Mouse (Mus musculus) hindbrain, postnatal 0 days (tissue): ENCODE data around the gene F12. TPM values are rescaled to one million over a fixed set of nuclear protein-coding genes. Genes with fewer than 3 reads are reported as not detected.

Source experiments
- ATAC-seq: fragments of 200-750 bp; cut with Nextera tagmentation; 2 replicates; pipeline ENCODE4 v1.8.0; 2017; ENCODE audit warnings: mild to moderate bottlenecking, moderate TSS enrichment, moderate library complexity
- DNase-seq: peaks from one replicate; pipeline ENCODE4 v3.0.0-alpha.2; 2015; ENCODE audit warnings: low spot score
- H3K27ac ChIP-seq: fragments of 300-500 bp; sonication (generic); 2 replicates; pipeline ENCODE4 v1.5.1; 2014; ENCODE audit warnings: mild to moderate bottlenecking
- H3K27me3 ChIP-seq: fragments of 300-500 bp; sonication (generic); 2 replicates; pipeline ENCODE4 v1.6.1; 2014; ENCODE audit warnings: low read length, mixed read lengths; ENCODE audit not compliant: insufficient read depth
- H3K36me3 ChIP-seq: fragments of 300-500 bp; sonication (generic); 2 replicates; pipeline ENCODE4 v1.6.1; 2014; ENCODE audit warnings: low read length, mixed read lengths; ENCODE audit not compliant: insufficient read depth
- H3K4me1 ChIP-seq: fragments of 300-500 bp; sonication (generic); 2 replicates; pipeline ENCODE4 v1.6.1; 2014; ENCODE audit warnings: antibody characterized with exemption, low read length, mixed read lengths; ENCODE audit not compliant: insufficient read depth
- H3K4me2 ChIP-seq: fragments of 300-500 bp; sonication (generic); 2 replicates; pipeline ENCODE4 v1.6.1; 2014; ENCODE audit warnings: low read depth, mild to moderate bottlenecking, low read length, moderate library complexity, mixed read lengths
- H3K4me3 ChIP-seq: fragments of 300-500 bp; sonication (generic); 2 replicates; pipeline ENCODE4 v1.5.1; 2014; ENCODE audit warnings: low read length
- H3K9ac ChIP-seq: fragments of 300-500 bp; sonication (generic); replicated peaks from 2 replicates; pipeline ENCODE4 v1.6.1; 2014; ENCODE audit warnings: mild to moderate bottlenecking, low read length, moderate library complexity, mixed read lengths
- H3K9me3 ChIP-seq: fragments of 300-500 bp; sonication (generic); 2 replicates; pipeline ENCODE4 v1.6.1; 2016; ENCODE audit warnings: low read length, mixed read lengths
- CTCF ChIP-seq: IDR thresholded peaks from 2 replicates; pipeline ENCODE4 v1.5.1; 2016; ENCODE audit warnings: antibody characterized with exemption, control low read depth, low read depth
- WGBS: fragments of 180-500 bp; shearing (Covaris S2); extraction: QIAGEN DNeasy Blood & Tissue Kit; methylation state at CpG from one replicate; pipeline ENCODE4 v1.1.7; 2014; 5-methylcytosine and 5-hydroxymethylcytosine counted together
- polyA plus RNA-seq: library from polyadenylated mRNA; unstranded; fragments of >200 nt; fragmentation: Nextera tagmentation; extraction: Ambion mirVana; gene quantifications from 2 replicates; pipeline ENCODE4 v1.2.1, GENCODE M21; 2015
- total RNA-seq: library from RNA; depleted of rRNA; stranded (reverse); fragments of >200 nt; gene quantifications from 2 replicates; pipeline ENCODE4 v1.2.3, GENCODE M21; 2014

F12 gene
- total and polyA plus RNA-seq, 2 experiments from 2014 or later = 0.48 TPM; not detected in 1

GRCm38 (mm10) chr13:55472132-55473022 is 45.8 kb upstream of the F12 start:
- DNase-seq (peak; percentile 86), ATAC-seq (peak; percentile 30)
- H3K4me3 ChIP-seq = peak overlapping the region; percentile 53
- WGBS = under 1% methylated on average over 93 of the region's 103 CpGs
- H3K9me3 ChIP-seq = no peaks in the 10 kb centered on the region
- no peak; the same call in 1 of the 2 replicates for TF ChIP-seq CTCF
- H3K36me3 ChIP-seq = peaks cover 17% of the 10 kb centered on the region
- H3K27ac ChIP-seq = peak overlapping the region; percentile 89
- H3K9ac ChIP-seq = peak overlapping the region; percentile 75
- H3K4me2 ChIP-seq = peak overlapping the region; percentile 99
- no peaks in the 10 kb centered on the region for H3K27me3 ChIP-seq
- H3K4me1 ChIP-seq = peaks cover 26% of the 10 kb centered on the region

- no peak for TF ChIP-seq CTCF
- WGBS = 0% methylated on average over 24 of the region's 31 CpGs
These were observed 45.2 kb upstream of the F12 start for GRCm38 (mm10) chr13:55471819-55472131.

GRCm38 (mm10) chr13:55471156-55471818 is 44.7 kb upstream of the F12 start:
- no peaks in the 10 kb centered on the region for H3K27me3 ChIP-seq
- H3K4me1 ChIP-seq = peaks cover 26% of the 10 kb centered on the region
- TF ChIP-seq CTCF = peak; percentile 94
- H3K4me3 ChIP-seq = peak overlapping the region; percentile 53
- DNase-seq (peak; percentile 93), ATAC-seq (peak; percentile 77)
- H3K27ac ChIP-seq = peak overlapping the region; percentile 89
- H3K9ac ChIP-seq = peak overlapping the region; percentile 75
- peak overlapping the region; percentile 99 for H3K4me2 ChIP-seq
- WGBS = under 1% methylated on average over 53 of the region's 54 CpGs
- no peaks in the 10 kb centered on the region for H3K9me3 ChIP-seq
- H3K36me3 ChIP-seq = peaks cover 8% of the 10 kb centered on the region

More at GRCm38 (mm10) chr13:55471819-55472131, 45.2 kb upstream of the F12 start:
- Histone ChIP-seq H3K27me3 (no peaks in the 10 kb centered on the region), H3K27ac (peak overlapping the region; percentile 89), H3K9ac (peak overlapping the region; percentile 75), H3K4me3 (peak overlapping the region; percentile 53), H3K36me3 (peaks cover 12% of the 10 kb centered on the region), H3K4me2 (peak overlapping the region; percentile 99), H3K9me3 (no peaks in the 10 kb centered on the region), H3K4me1 (peaks cover 26% of the 10 kb centered on the region)
- peak; percentile 11 for ATAC-seq
- no peak for DNase-seq

GRCm38 (mm10) chr13:55470372-55470771 is 43.8 kb upstream of the F12 start:
- Histone ChIP-seq H3K9me3 (no peaks in the 10 kb centered on the region), H3K36me3 (no peaks in the 10 kb centered on the region; the same call in 1 of the 2 replicates), H3K4me1 (peaks cover 35% of the 10 kb centered on the region), H3K27ac (peak overlapping the region; percentile 89), H3K4me3 (no peak overlapping the region), H3K9ac (peak overlapping the region; percentile 75; the same call in 1 of the 2 replicates), H3K4me2 (peak overlapping the region; percentile 99; the same call in 1 of the 2 replicates), H3K27me3 (no peaks in the 10 kb centered on the region)
- 15% methylated on average over 9 of the region's 9 CpGs for WGBS
- peak; percentile 82 for DNase-seq
- no peak for TF ChIP-seq CTCF
- ATAC-seq = peak; percentile 19

DNA sequence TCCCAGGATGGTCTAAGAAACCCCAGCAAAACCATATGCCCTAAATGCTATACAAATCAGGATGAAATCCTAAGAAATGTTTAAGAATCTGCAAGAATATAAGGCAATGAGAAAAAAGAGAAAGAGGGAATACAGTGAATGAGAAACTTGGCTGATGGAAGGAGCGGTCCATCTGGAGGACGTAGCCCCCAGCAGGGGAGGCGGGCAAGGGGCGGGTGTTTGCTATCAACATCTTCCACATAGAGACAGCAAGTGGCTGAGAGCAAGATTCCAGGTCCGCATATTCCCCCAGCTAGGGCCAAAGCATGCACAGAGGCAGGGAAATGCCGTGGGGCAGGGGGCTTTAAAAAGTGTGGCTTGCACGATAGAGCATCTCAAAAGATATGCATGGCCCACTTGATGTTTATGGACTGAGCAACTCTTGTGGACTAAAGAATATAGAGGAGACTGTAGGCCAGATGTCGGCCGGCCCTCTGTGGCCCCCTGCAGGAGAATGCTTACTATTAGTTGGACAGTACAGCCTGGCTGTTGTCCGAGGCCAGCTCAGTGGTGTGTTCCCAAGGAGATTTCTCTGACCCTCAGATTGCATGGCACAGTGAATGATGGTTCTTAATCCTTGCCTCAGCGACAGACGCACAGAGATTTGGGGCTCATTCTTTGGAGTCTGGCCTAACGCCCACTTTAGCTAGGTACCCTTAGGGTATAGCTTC is 42.4 kb upstream of the F12 start:
- Histone ChIP-seq H3K27ac (peak overlapping the region; percentile 89; the same call in 1 of the 2 replicates), H3K4me2 (0 out of 2 replicates have a peak overlapping the region, but pooled peaks have one; percentile 3)

DNA sequence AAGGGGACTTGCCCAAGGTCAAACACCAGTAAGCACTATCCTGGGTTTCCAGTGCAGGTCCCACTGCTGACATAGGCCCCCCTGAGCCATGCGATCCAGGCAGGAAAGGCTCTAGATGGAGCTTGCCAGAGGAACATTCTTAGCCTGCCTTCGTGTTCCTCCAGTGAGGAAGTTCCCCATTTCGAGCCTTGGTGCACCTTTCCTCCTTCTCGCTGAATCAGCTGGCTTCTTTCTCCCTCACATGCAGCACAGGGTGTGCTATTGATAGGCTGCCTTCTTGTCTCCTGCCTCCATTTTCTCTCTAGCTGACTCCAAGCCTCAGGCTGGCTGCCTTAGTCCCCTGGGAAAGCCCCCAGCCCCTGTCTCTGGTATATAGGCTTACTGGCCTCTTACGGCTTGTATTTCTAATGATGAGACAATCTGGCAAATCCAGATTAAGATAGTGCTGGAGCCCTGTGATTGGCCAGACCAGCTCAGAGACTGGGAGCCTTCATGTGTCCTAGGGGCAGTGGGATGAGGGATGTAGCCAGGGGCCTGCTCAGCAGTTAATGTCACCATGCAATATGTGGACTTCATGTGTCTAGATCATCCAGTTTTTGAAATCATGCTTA is 39.3 kb upstream of the F12 start:
- TF ChIP-seq CTCF = no peak

More for the DNA sequence above, 42.4 kb upstream of the F12 start:
- DNase-seq (peak; percentile 74), ATAC-seq (no peak)
- Histone ChIP-seq H3K27me3 (no peaks in the 10 kb centered on the region), H3K4me1 (peaks cover 31% of the 10 kb centered on the region), H3K9me3 (no peaks in the 10 kb centered on the region), H3K4me3 (no peak overlapping the region), H3K9ac (no peak overlapping the region), H3K36me3 (no peaks in the 10 kb centered on the region; the same call in 1 of the 2 replicates)
- peak; percentile 64 for TF ChIP-seq CTCF
- WGBS = 25% methylated on average over 13 of the region's 13 CpGs

More for the DNA sequence above, 39.3 kb upstream of the F12 start:
- Histone ChIP-seq H3K9ac (peak overlapping the region; percentile 85; the same call in 1 of the 2 replicates), H3K4me2 (peak overlapping the region; percentile 63), H3K27me3 (no peaks in the 10 kb centered on the region), H3K4me3 (peak overlapping the region; percentile 76), H3K9me3 (no peaks in the 10 kb centered on the region), H3K4me1 (peaks cover 29% of the 10 kb centered on the region), H3K27ac (peak overlapping the region; percentile 94), H3K36me3 (no peaks in the 10 kb centered on the region)
- 45% methylated on average over 5 of the region's 5 CpGs for WGBS
- no peak for DNase-seq
- ATAC-seq = no peak
